Mouse (Mus musculus): Measurements from ENCODE around the gene Tmem91. TPM values are rescaled to one million over a fixed set of nuclear protein-coding genes. Genes with fewer than 3 reads are reported as not detected.

Gene Tmem91
- total RNA-seq, 2 experiments from 2014 or later = not detected

DNA sequence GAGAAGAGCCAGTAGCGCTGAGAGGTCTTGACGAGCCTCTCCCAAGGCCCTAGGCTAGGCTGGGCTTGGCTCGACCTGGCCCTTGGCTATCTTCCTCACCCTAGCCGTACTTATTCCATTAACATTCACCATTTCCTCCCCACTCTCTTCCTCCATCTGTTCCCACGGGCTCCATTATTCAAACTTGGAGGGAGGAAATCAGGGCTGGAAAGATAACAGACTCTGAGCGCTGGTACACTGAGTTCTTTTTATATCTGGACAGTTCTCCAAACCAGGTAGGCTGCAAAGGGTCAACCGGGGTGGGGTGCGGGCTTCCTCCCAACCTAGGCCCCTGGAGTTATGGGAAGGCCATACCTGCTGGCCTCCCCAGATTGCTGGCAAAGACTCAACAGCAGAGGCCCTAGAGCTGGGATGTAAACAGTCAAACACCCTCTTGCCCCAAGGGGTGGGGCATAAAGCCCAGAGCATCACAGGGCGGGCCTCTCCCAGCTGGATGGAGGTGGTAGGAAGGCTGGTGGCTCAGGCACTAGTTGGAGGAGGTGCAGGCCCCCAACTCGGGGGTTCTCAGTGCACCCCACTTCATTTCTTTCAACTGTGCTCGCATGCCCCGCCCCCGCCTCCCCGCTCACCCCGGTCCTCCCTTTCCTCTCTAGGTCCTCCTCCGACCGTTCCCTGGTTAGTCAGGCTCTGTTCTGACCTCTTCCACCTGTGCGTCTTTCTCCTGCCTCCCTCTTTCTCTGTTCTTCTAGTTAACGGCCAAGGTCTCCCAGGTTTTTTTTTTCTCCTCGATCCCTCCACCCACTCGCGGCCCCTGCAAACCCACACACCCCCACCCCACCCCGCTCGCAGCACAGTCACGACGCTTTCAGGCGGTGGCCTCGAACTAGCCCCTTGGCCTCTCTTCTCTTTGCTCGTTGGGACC, 48.2 kb downstream of the Tmem91 start, which contains the start of gene B3gnt8:
Gene B3gnt8 (plus strand): TSS at position 146 of the 922 bp plus-strand sequence.
- peak; percentile 62 for DNase-seq (ENCODE audit: low spot score)

DNA sequence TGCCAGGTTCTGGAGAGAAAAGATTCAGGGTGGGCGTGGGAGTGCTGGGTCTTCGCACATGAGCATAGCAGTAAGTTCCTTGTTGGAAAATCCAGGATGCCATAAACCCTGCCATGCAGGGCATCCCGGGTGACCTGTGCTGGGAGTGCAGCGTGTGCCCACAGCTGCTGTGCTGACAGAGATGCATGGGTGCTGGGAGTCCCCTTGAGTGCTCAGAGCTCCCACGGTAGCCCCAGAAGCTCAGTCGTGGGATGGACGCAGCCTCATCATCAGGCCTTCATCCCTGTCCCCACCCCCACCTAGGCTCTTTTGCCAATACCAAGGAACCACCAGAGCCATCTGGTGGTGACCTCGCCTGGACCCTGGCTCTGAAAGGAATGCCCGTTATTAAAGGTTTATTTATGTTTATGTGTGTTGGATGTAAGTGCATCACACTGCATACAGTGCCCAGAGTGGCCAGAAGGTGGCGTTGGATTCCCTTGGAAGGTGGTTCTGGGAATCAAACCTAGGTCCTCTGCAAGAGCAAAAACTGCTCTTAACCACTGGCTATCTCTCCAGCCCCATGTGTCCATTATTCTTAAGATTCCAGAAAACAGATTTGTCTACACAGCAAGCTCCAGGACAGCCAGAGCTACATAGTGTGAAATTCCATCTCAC, 49.2 kb downstream of the Tmem91 start:
- no peak for DNase-seq (ENCODE audit: low spot score)

DNA sequence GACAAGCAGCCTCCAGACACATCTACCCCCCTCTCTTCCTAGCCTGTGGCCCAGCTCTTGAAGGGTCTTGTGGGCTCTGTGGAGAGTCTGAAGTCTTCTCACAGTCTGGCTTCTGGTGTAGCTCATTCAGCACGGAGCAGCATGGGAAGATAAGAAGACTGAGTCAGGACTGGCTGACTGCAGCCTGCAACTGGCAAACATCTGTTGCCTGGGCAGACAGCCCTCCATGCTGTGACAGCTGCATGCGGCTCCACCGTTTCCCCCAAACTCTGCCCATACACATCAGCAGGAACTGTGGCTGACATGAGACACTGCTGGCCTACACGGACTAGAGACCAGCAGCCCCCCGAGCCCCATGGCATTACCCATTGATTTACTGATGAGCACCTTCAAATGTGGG, 50.1 kb downstream of the Tmem91 start:
- no peak for DNase-seq (ENCODE audit: low spot score)

DNA sequence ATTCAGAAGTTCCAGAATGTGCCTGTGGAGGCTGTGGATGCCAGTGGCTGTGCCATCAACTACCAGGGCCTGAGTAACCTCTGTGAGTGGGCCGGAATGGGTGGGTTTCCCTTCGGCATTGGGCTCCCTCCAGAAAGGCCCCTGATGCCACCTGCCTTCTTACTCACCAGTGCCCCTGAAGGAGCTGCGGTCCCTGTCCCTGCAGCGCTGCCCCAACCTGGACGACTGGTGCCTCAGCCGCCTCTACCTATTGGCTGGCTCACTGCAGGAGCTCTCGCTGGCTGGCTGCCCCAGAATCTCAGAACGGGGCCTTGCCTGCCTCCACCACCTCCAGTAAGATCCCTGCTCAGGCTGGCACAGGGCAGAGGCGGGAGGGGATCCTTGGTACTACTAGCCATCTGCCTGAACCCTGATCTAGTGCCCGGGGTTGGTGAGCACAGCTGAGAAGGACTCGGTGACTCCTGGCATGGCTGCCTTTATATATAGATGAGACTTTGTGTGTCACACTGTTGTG, 51.1 kb downstream of the Tmem91 start:
- DNase-seq (ENCODE audit: low spot score) = no peak

DNA sequence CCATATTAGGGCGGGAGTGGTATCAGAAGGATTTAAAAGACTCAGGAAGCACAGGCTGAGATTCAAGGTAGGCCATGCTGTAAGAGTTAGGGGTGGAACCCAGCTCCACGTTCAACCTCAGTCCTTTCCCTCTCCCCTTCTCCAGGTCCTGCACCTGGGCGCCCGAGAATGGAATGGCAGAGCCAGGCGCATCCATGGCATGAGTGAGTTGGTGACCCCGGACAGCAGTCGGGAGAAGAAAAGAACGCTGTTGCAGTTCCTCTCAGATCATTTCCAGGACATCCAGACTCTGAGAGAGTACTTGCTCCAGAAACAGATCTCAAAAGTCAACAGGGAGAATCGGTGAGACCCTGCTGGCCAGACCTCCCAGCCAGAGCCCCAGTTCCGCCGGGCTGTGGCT, 54.2 kb downstream of the Tmem91 start:
- no peak for DNase-seq (ENCODE audit: low spot score)

DNA sequence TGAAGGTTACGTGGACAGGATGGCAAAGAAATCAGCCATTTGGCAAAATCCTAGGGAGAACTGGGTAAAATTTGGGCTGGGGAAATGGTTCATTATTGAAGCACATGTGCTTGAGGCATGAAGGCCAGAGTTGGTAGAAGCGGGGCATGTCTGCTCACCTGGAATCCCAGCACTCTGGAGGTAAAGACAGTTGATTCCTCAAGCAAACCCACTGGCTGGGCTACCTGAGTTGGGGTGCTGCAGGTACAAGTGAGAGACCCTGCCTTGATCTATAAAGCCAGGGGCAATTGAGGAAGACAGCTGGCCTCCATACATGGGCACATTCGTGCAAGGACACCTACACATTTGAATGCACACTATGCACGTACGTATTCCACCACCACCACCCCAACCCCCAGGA, 54.9 kb downstream of the Tmem91 start:
- no peak for DNase-seq (ENCODE audit: low spot score)

DNA sequence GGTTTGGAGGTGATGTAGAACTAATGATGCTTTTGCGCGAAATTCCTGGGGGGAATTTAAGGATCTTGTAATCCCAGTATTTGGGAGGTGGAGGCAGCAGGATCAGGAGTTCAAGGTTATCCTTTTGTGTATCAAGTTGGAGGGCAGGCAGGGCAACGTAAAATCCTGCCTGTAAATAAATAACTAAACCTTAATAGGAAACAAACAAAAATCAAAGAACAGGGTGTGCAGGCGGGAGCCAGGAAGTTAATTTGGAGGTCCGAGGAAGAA, 55.3 kb downstream of the Tmem91 start:
- no peak for DNase-seq (ENCODE audit: low spot score)

Other genes with a start within 250 kb of the Tmem91 start
- gene Ceacam1, start 197.6 kb downstream of the Tmem91 start, total RNA-seq (2021) = 1 to 10 TPM; 2.7 to 4.4 TPM
- 1 to 10 TPM in 1 of 2 experiments, under 1 TPM in 1; 0.46 to 1.1 TPM for gene Ceacam2, start 135.3 kb downstream of the Tmem91 start, total RNA-seq (2021)
- not detected for gene Erich4, start 59.3 kb downstream of the Tmem91 start, total RNA-seq (2021)
- 10 to 100 TPM; 38.7 to 43.2 TPM for gene Dmac2, start 55.8 kb downstream of the Tmem91 start, total RNA-seq (2021)
- gene B3gnt8, start 48.5 kb downstream of the Tmem91 start, total RNA-seq (2021) = 1 to 10 TPM; 1.1 to 1.3 TPM
- 100 to 1,000 TPM; 134 to 137 TPM for gene Bckdha, start 16.2 kb downstream of the Tmem91 start, total RNA-seq (2021)
- gene Exosc5, start 16.0 kb downstream of the Tmem91 start, total RNA-seq (2021) = 10 to 100 TPM; 19.9 to 21.3 TPM
- gene B9d2, start 5.6 kb upstream of the Tmem91 start, total RNA-seq (2021) = 1 to 10 TPM; 7.3 to 7.8 TPM
- gene Tgfb1, start 11.8 kb upstream of the Tmem91 start, total RNA-seq (2021) = 1 to 10 TPM; 3.9 to 7.8 TPM
- 10 to 100 TPM; 42.1 to 43.5 TPM for gene Ccdc97, start 43.9 kb upstream of the Tmem91 start, total RNA-seq (2021)
- 10 to 100 TPM; 69.1 to 73.4 TPM for gene Hnrnpul1, start 79.6 kb upstream of the Tmem91 start, total RNA-seq (2021)
- 10 to 100 TPM; 27.6 to 42.7 TPM for gene Axl, start 113.5 kb upstream of the Tmem91 start, total RNA-seq (2021)
- under 1 TPM; 0.16 to 0.28 TPM for gene Cyp2s1, start 141.7 kb upstream of the Tmem91 start, total RNA-seq (2021)
- gene Cyp2b10, start 222.5 kb upstream of the Tmem91 start, total RNA-seq (2021) = not detected